Mouse (Mus musculus) left cerebral cortex, postnatal 25 days (tissue): ENCODE data around the gene Arhgef1. TPM values are rescaled to one million over a fixed set of nuclear protein-coding genes. Genes with fewer than 3 reads are reported as not detected.

Experiments
- DNase-seq, 2 experiments: peaks; one replicate each; pipeline ENCODE4 v3.0.0; 2022; ENCODE audit warnings: low spot score in 2 of 2, mixed read lengths in 1 of 2
- intact Hi-C: fragments of 180-260 bp; cut with DNase I; formaldehyde crosslinking; loops from one replicate; pipeline ENCODE4 v1.15.1; 2025
- total RNA-seq, 2 experiments: library from RNA; stranded (reverse); gene quantifications; 2 replicates each; pipeline ENCODE4 v1.2.3; 2021

The Arhgef1 gene
- 10 to 100 TPM; 70.5 to 79.1 TPM for total RNA-seq

DNA sequence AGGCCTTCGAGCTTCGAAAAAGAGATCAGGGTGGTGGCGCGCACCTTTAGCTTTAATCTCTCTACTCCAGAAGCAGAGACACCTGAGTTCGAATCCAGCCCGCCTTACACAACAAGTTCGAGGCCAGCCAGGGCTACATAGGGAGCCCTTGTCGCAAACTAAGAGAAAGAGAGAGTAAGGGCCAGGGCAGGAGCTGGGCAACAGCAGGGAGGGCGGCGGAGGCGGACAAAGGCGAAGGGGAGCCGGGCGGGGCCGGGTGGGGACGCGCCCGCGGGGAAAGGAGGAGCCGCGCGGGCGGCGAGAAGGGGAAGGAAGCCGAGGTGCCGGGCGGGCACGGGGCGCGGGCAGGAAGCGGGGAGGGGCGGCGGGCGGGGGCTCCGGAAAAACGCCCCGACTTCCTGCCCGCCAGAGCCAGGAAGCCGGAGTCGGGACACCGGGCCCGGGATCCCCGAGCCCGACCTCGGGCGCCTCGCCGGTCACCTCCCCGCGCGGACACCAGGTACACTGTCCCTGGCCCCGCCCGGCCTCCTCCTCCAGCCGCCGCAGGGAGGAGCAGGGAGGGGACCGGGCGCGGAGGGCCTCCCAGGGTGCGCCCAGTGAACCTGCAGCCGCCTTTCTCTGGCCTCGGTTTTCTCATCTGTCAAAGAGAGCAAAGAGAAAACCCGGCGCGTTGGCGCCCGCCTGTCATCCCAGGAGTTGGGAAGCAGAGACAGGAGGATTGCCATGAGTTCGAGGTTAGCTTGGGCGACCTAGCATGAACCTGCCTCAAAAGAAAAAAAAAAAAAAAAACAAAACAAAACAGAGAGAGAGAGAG is at the start of gene Arhgef1:
Gene Arhgef1, plus strand, starts transcription at position 283 of the 814 bp plus-strand sequence.
- DNase-seq, result peak; percentile 27
- intact Hi-C loops, result loop anchor here (2.0 to 5.0 kb wide), 2 partner anchors 68 to 179 kb away; no protein-coding TSS in a partner anchor

DNA sequence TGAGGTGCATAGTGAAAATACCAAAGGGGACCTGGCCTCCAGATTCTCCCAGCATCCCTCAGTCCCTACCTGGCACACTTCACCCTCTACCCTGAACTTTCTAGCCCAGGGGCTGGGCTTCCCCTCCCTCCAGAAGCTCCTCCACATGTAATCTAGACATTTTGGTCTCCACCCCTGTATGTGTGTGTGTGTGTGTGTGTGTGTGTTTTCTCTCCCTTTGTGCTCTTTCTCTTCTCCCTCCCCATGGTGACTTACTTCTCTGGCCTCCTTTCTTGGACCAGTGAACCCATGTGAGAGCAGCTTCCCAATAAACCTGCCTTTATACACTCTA is 49.5 kb upstream of the Arhgef1 start:
- intact Hi-C loops, result no loop called here

DNA sequence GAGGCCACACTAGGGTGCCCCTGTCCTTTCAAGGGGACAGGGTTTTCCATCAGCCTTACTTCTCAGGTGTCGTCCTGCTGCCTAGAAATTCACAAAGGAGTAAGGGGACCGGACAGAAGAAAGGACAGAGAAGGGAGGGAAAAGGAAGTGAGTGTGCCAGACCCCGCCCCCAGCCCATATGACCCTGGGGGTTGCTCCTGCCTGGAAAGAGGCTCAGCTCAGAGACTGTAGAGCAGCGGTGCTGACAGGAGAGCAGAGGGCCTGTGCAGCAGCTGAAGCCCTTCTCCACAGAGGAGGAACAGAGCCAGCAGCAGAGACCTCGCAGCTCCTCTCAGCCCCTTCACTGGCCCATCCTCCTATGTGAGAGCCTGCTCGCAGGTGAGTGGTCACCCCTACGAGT is 49.0 kb upstream of the Arhgef1 start:
- intact Hi-C loops, result no loop called here
- DNase-seq, result no peak

More for the DNA sequence above, 49.5 kb upstream of the Arhgef1 start:
- DNase-seq, result no peak

DNA sequence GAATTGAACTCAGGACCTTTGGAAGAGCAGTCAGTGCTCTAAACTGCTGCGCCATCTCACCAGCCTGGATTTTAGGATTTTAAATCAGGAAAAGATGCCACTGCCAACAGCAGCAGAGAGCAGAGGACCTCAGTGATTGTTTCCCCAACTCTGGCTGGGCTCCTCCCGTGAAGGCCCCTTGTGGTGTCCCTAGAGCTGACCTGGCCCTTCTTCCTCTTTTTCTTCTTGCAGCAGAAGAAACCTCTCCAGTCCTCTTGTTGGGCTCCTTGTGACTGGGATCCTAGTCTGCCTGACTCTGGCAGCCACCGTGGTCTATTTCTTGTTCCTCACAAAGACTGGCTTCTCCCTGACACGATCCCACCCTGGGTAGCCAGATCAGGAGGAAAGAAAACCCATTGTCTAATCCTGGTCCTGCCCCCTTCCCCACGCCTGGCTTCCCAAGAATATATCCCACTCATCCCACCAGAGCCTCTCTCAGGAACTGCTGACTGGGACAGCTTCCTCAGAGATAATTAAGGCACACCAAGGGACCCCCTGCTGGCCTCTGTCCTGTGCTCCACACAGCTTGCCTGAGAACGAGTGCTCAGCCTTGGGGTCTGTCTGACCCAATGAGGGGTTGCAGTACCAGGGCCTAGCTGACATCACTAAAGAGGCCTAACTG is 46.1 kb upstream of the Arhgef1 start:
- intact Hi-C loops, result no loop called here
- DNase-seq, result no peak

DNA sequence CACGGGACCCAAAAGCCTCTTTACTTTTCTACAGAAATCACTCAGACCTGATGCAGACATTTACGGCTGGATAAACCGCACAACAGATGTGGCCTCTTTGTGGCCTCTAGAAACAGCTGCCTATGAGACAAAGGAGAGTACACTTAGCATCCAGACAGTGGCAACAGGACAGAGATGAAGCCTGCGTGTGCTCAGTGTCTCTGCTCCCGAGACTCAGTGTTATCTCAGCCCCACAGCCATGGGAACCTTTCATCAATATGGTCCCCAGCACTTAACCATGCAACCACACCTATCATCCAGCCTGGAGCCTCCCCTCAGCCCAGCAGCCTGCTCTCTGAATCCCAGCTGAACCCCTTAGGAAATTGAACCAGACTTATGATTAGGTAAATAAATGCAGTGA is 43.5 kb upstream of the Arhgef1 start:
- intact Hi-C loops, result no loop called here
- DNase-seq, result no peak

GRCm38 (mm10) chr7:24861913-24862312 is 40.8 kb upstream of the Arhgef1 start, which contains the start of gene Gm9844:
Gm9844 (plus strand) TSS chr7:24862213.
- intact Hi-C loops, result no loop called here
- DNase-seq, result no peak

- no peak for DNase-seq
- intact Hi-C loops, result no loop called here
Observed at GRCm38 (mm10) chr7:24862853-24863252, 39.9 kb upstream of the Arhgef1 start.

DNA sequence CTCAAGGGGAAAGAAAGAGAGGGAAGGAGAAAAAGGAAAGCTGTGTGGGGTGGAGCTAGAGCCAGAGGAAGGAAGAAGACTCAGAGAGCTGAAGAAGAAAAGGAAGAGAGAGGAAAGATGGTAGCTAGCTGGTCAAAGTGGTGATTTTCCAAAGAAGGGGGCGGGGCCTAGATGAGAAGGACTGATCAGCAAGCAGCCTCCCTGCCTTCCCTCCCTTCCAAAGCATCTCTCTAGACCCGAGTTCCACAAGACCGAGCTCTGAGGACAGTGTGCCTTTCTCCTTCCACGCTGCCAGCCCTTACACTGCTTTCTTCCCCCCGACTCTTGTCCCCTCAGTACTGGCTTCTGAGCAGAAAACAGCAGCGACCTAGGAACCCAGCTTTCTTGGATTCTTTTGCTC is 38.6 kb upstream of the Arhgef1 start:
- intact Hi-C loops, result no loop called here
- DNase-seq, result no peak

GRCm38 (mm10) chr7:24869080-24869479 is 33.6 kb upstream of the Arhgef1 start:
- intact Hi-C loops, result no loop called here
- no peak for DNase-seq

GRCm38 (mm10) chr7:24869532-24870165 is 33.1 kb upstream of the Arhgef1 start, which contains the start of the genes Lypd4 and Dmrtc2:
Lypd4 (minus strand) TSS chr7:24869941.
Dmrtc2 (plus strand) TSS chr7:24870057.
- intact Hi-C loops, result no loop called here
- DNase-seq, result no peak

DNA sequence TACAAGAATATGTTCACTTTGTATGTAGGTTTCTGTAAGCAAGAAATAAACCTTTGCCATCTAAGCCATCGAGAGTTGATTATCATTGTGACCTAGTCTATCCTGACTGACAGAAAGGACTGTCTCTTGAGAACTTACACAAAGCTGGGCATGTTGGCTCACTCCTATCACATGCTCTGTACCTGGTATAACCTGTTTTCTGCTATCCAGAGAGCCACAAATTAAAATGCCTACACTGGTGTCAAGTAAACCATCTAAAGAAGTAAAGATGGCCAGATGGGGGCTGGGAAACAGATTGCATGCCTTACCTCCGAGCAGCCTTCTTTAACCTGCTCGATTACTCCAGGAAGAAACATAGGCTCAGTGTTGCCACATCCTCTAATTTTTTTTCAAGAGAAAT is 25.1 kb upstream of the Arhgef1 start:
- intact Hi-C loops, result no loop called here
- DNase-seq, result no peak

- intact Hi-C loops, result no loop called here
- DNase-seq, result no peak
Observed at GRCm38 (mm10) chr7:24879620-24880019, 23.1 kb upstream of the Arhgef1 start.

GRCm38 (mm10) chr7:24882416-24883199 is 20.1 kb upstream of the Arhgef1 start:
- intact Hi-C loops, result loop anchor here (2.0 kb wide), 1 partner anchor 66 kb away; no protein-coding TSS in a partner anchor

GRCm38 (mm10) chr7:24883896-24884692 is 18.6 kb upstream of the Arhgef1 start, which contains the start of gene Rps19:
Rps19 (plus strand) TSS chr7:24884371.
- DNase-seq, result peak; percentile 95 to 99
- intact Hi-C loops, result loop anchor here (2.0 kb wide), 1 partner anchor 67 kb away; no protein-coding TSS in a partner anchor

More at GRCm38 (mm10) chr7:24882416-24883199, 20.1 kb upstream of the Arhgef1 start:
- DNase-seq, result no peak

DNA sequence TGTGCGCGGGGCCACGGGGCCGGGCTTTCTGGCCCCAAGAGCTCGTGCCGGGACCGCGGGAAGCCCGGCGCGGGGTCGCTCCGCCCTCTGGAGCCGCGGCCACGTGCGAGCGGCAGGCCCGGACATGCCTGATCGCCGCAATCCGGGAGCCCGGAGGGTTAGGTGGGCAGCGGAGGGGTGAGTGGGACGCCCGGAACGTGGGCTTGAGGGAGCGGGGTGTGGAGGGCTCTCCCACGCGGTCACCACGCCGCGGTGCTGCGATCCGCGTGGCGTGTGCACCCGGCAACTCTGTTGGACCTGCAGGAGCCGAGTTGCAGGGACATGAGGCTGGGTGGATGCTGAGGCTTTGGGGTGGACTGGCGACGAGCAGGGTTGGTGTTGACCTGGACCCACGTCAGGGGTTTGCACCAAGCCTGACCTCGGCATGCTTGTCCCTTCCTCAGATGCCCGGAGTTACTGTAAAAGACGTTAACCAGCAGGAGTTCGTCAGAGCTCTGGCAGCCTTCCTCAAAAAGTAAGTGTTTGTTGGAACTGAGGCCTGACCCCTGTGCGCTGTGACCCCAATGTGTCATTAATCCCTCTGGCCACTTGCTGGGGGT is 17.9 kb upstream of the Arhgef1 start:
- intact Hi-C loops, result no loop called here
- peak in 1 of 2 experiments; percentile 16 for DNase-seq

DNA sequence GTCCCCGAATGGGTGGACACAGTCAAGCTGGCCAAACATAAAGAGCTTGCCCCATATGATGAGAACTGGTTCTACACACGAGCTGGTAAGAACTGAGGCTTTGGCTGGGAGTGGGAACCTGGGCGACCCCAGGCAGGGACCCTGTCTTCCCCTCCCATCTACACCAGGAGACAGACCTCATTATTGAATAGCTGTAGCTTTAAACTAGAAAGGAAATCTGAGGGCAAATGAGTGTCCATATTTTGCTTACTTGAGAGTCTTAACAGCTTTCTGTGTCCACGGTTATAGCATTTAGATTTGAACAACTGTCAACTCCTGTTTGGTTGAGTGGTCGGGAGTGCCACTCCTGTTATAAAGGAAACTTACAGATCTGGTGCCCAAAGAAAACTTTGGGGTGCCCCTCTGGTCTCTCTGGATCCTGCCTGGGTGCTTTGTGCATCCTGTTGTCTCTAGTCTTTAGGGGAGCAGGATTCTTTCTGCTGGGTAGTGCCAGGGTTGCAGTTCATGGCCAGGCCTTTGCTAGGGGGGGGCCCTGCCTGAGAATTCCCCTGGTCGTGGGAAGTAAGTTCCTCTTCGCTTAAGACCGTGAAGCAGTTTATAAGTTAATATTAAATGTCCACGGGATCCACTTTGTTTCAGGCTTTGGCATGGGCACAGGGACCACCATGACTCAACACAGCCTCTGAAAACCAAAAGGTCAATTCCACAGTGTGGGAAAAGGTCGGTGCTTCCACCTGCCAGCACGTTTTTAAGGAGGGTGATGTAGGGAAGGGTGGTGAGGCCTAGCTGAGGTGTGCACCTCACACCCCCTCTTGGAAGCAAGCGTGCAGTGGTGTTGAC is 17.0 kb upstream of the Arhgef1 start:
- DNase-seq, result no peak
- intact Hi-C loops, result no loop called here

- no peak for DNase-seq
- intact Hi-C loops, result no loop called here
Observed at GRCm38 (mm10) chr7:24886308-24886633, 16.4 kb upstream of the Arhgef1 start.

DNA sequence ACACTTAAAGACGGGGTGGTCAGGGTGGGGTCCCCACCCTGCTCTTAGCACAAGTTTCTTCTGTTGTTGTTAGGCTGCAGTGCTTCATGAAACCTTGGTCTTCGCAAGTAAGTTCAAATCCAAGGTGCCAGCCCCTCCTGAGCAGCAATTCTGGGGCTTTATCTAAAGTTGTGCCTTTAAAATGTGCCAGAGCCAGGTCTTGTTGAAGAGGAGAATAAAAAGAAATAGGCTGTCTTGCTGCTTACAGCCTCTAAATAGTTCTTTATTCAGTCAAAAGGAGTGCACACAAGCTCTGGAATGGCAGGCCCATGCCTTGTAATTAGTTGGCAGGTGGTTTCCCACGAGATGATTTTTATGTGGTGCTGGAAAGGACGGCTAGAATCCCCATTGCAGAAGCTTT is 15.6 kb upstream of the Arhgef1 start:
- intact Hi-C loops, result no loop called here
- no peak for DNase-seq
